Mouse (Mus musculus) Patski (cell line): Measurements from ENCODE around the gene Pard3. TPM values are rescaled to one million over a fixed set of nuclear protein-coding genes. Genes with fewer than 3 reads are reported as not detected.

Experiments used
- ATAC-seq: fragments of 100-300 bp; one replicate; pipeline ENCODE4 v1.8.0; 2021
- CTCF ChIA-PET: fragments of 350-600 bp; sonication (Branson Sonifier 250); formaldehyde crosslinking; loops from one replicate; lab custom pipeline; 2022; ENCODE audit warnings: inconsistent platforms; lab: Charles Lee
- POLR2A ChIA-PET: fragments of 350-600 bp; sonication (Branson Sonifier 250); formaldehyde crosslinking; loops from one replicate; lab custom pipeline; 2022; ENCODE audit warnings: antibody characterized with exemption, inconsistent platforms; lab: Charles Lee
- DNase-seq: peaks from one replicate; pipeline ENCODE4 v3.0.0-alpha.2; 2011; ENCODE audit warnings: low read depth, low spot score
- H3K27me3 ChIP-seq: fragments of 371-371 bp; one replicate; pipeline ENCODE4 v1.5.1; 2021
- CTCF ChIP-seq: fragments of 100-300 bp; IDR thresholded peaks from one replicate; pipeline ENCODE4 v1.5.1; 2021
- in situ Hi-C: fragments of 300-500 bp; cut with MboI; formaldehyde crosslinking; loops from 3 replicates; pipeline ENCODE4 v1.11.1; 2018; ENCODE audit warnings: low pct_unique_long_range_greater_than_20kb, mixed read lengths
- polyA plus RNA-seq: library from polyadenylated mRNA; unstranded; gene quantifications from one replicate; pipeline ENCODE4 v1.2.3, GENCODE M21; 2021

Gene Pard3
- polyA plus RNA-seq, 1 experiment from 2014 or later = 36.8 TPM

- CTCF ChIA-PET = no interaction called here
- no peaks in the 10 kb centered on the region for H3K27me3 ChIP-seq
- TF ChIP-seq CTCF = no peak
- in situ Hi-C loops = no loop called here
- no peak for ATAC-seq
- DNase-seq = no peak
- POLR2A ChIA-PET = interaction anchor here (0.6 kb wide), 1 partner anchor 46 kb away, joined by 4 read pairs; no protein-coding TSS in a partner anchor
These were observed 388.7 kb downstream of the Pard3 start for GRCm38 (mm10) chr8:127452364-127452763.

GRCm38 (mm10) chr8:127457901-127458300 lies 394.2 kb downstream of the Pard3 start:
- CTCF ChIA-PET = no interaction called here
- DNase-seq = no peak
- no peak for ATAC-seq
- H3K27me3 ChIP-seq = no peaks in the 10 kb centered on the region
- no peak for TF ChIP-seq CTCF
- in situ Hi-C loops = no loop called here
- POLR2A ChIA-PET = no interaction called here

- H3K27me3 ChIP-seq = no peaks in the 10 kb centered on the region
- no peak for ATAC-seq
- no peak for DNase-seq
- CTCF ChIA-PET = no interaction called here
- TF ChIP-seq CTCF = no peak
- in situ Hi-C loops = no loop called here
- POLR2A ChIA-PET = interaction anchor here (0.5 kb wide), 1 partner anchor 598 kb away, joined by 3 read pairs; no protein-coding TSS in a partner anchor
These were observed 397.5 kb downstream of the Pard3 start for GRCm38 (mm10) chr8:127461173-127461572.

- in situ Hi-C loops = no loop called here
- no peak for ATAC-seq
- H3K27me3 ChIP-seq = no peaks in the 10 kb centered on the region
- no peak for DNase-seq
- CTCF ChIA-PET = no interaction called here
- POLR2A ChIA-PET = no interaction called here
- TF ChIP-seq CTCF = no peak
These were observed 398.8 kb downstream of the Pard3 start for GRCm38 (mm10) chr8:127462378-127462935.

GRCm38 (mm10) chr8:127464300-127464699 lies 400.6 kb downstream of the Pard3 start:
- CTCF ChIA-PET = interaction anchor here (0.8 to 1.3 kb wide), 4 partner anchors 9 to 21 kb away, joined by 3 to 4 read pairs (median 4); no protein-coding TSS in a partner anchor
- POLR2A ChIA-PET = no interaction called here
- in situ Hi-C loops = no loop called here
- ATAC-seq = no peak
- no peak for DNase-seq
- TF ChIP-seq CTCF = no peak
- H3K27me3 ChIP-seq = no peaks in the 10 kb centered on the region

GRCm38 (mm10) chr8:127472204-127472603 lies 408.5 kb downstream of the Pard3 start:
- POLR2A ChIA-PET = interaction anchor here (0.6 kb wide), 1 partner anchor 15 kb away, joined by 3 read pairs; no protein-coding TSS in a partner anchor
- TF ChIP-seq CTCF = no peak
- in situ Hi-C loops = no loop called here
- H3K27me3 ChIP-seq = no peaks in the 10 kb centered on the region
- DNase-seq = no peak
- ATAC-seq = no peak
- CTCF ChIA-PET = no interaction called here

GRCm38 (mm10) chr8:127480003-127480402 lies 416.3 kb downstream of the Pard3 start:
- ChIA-PET POLR2A (no interaction called here), CTCF (no interaction called here)
- H3K27me3 ChIP-seq = no peaks in the 10 kb centered on the region
- in situ Hi-C loops = no loop called here
- no peak for ATAC-seq
- no peak for TF ChIP-seq CTCF
- DNase-seq = no peak

- ChIA-PET POLR2A (interaction anchor here (0.5 kb wide), 1 partner anchor 66 kb away, joined by 6 read pairs; no protein-coding TSS in a partner anchor), CTCF (interaction anchor here (0.9 to 2.5 kb wide), 3 partner anchors 9 to 26 kb away, joined by 3 to 5 read pairs (median 3); no protein-coding TSS in a partner anchor)
- no peaks in the 10 kb centered on the region for H3K27me3 ChIP-seq
- TF ChIP-seq CTCF = no peak
- in situ Hi-C loops = no loop called here
- ATAC-seq (peak; percentile 62), DNase-seq (peak; percentile 43)
These were observed 421.9 kb downstream of the Pard3 start for GRCm38 (mm10) chr8:127485618-127486017.

GRCm38 (mm10) chr8:127491963-127492362 lies 428.3 kb downstream of the Pard3 start:
- ChIA-PET POLR2A (no interaction called here), CTCF (no interaction called here)
- no peak for TF ChIP-seq CTCF
- ATAC-seq (no peak), DNase-seq (no peak)
- in situ Hi-C loops = no loop called here
- H3K27me3 ChIP-seq = no peaks in the 10 kb centered on the region

GRCm38 (mm10) chr8:127495226-127495780 lies 431.6 kb downstream of the Pard3 start:
- in situ Hi-C loops = no loop called here
- ChIA-PET POLR2A (no interaction called here), CTCF (interaction anchor here (1.5 kb wide), 1 partner anchor 10 kb away, joined by 5 read pairs; no protein-coding TSS in a partner anchor)
- H3K27me3 ChIP-seq = no peaks in the 10 kb centered on the region
- DNase-seq (no peak), ATAC-seq (no peak)
- peak; percentile 13 for TF ChIP-seq CTCF
